Mouse (Mus musculus) left cerebral cortex, adult 9 months (tissue): ENCODE measurements around the gene Kcna5.

Source experiments
- DNase-seq, 2 experiments: peaks; one replicate each; pipeline ENCODE4 v3.0.0; 2022; ENCODE audit warnings: low spot score in 2 of 2

Kcna5 gene

DNA sequence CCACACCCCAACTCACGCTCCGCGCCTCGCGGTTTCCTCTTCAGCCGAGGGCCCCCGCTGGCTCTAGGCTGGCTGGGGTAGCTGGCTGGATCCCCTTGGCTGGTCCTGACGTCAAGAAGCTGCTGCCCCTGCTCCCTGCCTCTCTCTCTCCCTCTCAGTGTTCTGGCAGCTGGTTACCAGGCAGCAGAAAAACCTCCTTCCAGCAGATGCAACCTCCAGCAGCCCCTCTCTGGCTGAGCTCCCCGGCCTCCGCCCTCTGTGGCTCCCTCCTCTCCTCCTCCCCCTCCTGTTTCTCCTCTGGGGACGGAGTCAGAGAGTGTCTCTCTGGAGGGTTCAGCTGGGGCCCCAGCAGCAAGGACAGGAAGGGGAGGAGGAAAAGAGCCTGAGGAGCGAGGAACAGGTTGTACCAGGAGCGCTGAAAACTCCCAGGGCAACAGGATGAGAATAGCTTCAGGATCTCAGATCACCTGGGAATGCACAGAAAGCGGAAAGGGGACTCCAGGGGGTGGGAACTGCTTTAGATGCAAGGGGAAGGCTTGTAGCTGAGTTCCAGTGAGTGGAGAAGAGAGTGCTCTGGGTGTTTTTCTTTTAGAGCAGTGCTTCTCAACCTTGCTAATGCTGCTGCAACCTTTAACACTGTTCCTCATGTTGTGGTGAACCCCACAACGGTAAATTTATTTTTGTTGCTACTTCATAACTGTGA, at the start of gene Kcna5:
TSS of gene Kcna5 (minus strand) at position 205 of the 703 bp plus-strand sequence.
- DNase-seq = no peak

GRCm38 (mm10) chr6:126583075-126583474, 47.9 kb upstream of the Kcna5 start:
- no peak for DNase-seq

DNA sequence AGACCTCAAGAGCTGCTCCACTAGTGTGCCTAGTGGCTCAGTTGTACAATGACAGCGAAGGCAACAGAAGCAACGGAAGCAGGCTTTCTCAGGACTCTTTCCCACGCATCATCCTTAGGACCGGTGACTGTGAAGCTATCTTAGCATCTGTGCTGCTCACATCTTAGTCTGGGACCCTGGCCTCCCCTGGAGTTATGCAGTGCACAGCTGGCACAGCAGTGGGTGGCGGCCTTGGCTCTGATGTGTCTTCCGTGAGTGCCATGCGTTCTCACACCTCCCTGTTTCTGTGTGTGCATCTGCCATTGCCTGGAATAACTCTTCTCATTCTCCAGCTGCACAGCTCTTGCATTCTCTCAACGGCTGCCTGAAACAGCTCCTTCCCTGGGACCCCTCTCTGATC, 46.4 kb upstream of the Kcna5 start:
- peak; percentile 65 to 70 for DNase-seq

DNA sequence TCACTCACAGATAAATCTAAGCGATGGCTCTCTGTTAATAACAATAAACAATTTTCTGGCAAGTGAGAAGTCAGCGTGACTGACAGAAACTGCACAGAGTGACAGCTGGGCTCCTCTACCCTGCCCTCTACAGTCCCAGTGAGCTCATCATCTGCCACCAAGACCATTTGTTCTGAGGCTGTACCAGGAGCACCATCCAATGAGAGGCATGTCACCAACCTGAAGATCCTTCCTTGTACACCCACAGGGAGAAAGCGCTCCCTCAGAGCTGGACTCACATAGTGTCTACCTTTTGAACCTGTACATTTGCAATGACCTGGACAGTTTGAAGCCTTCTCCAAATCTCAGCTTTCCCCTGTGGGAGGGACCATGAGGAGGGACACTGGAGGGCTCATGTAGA, 45.4 kb upstream of the Kcna5 start:
- DNase-seq = no peak

GRCm38 (mm10) chr6:126577415-126577814, 42.2 kb upstream of the Kcna5 start:
- DNase-seq = no peak

GRCm38 (mm10) chr6:126576566-126576965, 41.4 kb upstream of the Kcna5 start:
- no peak for DNase-seq

DNA sequence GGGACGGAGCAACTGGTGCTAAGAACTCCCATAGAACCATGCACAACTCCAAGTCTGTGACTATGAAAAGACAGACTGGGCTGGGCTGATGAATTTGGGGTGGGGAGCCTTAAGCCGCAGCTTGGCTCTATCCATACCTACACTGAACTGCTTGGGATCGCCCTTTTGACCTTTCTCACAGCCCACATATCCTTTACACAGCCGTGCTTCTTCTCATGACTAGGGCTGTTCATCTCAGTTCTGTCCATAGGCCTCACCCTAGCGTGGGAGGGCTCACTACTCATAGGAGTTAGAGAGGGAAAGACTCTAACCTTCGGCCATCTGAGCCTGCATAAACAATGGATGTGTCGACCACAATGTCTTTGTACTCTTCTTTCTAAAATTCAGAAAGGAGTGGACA, 39.6 kb upstream of the Kcna5 start:
- no peak for DNase-seq

DNA sequence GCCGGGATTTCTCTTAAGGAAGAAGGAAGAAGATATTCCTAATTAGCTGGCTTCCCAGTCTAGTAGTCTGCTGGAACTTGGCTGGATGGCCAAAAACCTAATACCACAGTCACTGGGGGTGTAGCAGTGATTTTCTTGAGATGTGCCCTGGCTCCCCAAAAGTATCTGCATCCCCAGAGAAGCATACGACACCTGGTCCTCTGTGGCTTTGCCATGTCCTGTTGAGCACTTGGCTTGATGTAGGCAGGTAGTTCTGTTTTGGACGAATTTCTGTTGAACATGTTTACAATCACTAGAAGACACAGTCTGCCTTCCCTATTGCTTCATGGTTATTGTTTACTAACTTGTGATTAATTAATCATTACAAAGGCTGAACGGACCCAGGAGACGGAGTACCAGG, 37.8 kb upstream of the Kcna5 start:
- no peak for DNase-seq

GRCm38 (mm10) chr6:126569809-126570208, 34.6 kb upstream of the Kcna5 start:
- DNase-seq = peak; percentile 83 to 86

DNA sequence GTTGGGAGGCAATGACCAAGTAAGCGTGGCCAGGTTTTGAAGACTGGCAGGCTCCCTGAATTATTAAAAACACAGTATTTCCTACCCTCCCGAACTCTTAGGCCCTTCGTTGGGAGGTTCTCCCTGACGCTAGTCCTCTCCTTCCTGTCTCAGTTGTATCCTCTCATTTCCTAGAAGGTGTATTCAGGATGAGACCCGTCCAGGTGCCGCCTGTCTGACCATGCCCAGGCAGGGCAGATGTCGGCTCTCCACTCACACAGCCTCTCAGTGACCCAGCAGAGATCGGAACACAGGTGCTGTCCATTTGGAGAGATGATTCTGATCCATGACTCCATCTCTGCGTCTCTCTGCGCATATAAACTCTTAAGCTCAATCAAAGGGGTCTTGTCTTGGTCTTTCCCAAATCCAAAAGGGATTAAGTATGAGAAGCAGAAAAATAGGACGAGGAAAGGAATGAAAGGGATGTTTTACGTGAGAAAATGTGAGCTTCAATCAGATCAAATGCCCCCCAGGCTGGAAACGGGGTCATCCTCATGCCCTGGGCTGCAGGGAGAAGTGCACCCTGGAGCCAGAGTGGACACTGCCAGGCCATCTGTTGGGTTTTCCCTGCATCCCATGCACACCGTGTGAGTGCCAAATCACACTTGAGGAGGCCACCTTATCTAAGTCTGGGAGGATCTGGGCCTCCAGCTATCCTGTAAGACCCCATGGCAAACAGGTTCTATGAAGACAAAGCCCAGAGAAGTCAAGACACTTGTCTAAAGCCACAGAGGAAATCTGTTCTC, 33.0 kb upstream of the Kcna5 start:
- DNase-seq = no peak

GRCm38 (mm10) chr6:126567326-126567725, 32.1 kb upstream of the Kcna5 start:
- DNase-seq = peak in 1 of 2 experiments; percentile 59

GRCm38 (mm10) chr6:126564376-126564775, 29.2 kb upstream of the Kcna5 start:
- DNase-seq = no peak

DNA sequence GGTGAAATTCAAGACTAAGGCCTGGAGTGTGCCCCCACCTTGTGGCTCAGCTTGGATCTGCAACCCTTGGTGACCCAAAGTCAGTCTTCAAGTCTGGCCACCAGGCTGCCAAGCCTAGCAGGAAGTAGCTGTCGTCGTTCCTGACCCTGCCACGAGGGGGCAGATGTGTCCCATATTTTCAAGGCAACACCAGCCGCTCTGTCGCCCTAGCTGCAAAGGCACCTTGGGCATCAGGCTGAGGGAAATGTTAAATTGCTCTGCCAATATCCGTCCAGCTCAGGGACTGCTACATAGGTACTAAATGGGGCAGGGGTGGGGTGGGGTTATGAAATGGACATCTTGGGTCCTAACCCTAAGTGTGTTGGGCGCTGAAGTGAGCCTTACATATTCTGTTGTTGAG, 28.7 kb upstream of the Kcna5 start:
- DNase-seq = peak; percentile 57 to 93

- DNase-seq = no peak
Observed at GRCm38 (mm10) chr6:126561702-126562101, 26.5 kb upstream of the Kcna5 start.

GRCm38 (mm10) chr6:126560696-126561095, 25.5 kb upstream of the Kcna5 start:
- no peak for DNase-seq

GRCm38 (mm10) chr6:126560036-126560435, 24.8 kb upstream of the Kcna5 start:
- no peak for DNase-seq

DNA sequence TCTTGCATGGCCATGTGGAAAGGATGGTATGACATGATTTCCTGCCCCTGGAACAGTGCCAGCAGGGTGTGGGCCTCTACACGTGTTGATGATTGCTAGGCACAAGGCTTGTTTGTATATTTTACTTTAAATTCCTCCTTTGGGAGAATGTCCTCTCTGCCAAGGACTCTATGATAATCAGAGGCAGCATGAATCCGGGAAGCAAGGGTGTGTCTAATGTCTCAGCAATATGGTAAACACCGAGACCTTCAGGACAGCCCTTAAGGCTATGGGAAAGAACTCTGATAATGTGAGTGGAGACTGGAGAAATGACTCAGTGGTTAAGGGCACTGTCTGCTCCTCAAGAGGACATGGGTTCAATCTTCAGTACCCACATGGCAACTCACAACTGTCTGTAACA, 23.1 kb upstream of the Kcna5 start:
- DNase-seq = no peak

GRCm38 (mm10) chr6:126553812-126554211, 18.6 kb upstream of the Kcna5 start:
- peak in 1 of 2 experiments; percentile 69 for DNase-seq

- DNase-seq = peak in 1 of 2 experiments; percentile 52
Observed at GRCm38 (mm10) chr6:126551862-126552395, 16.7 kb upstream of the Kcna5 start.

GRCm38 (mm10) chr6:126544107-126545036, 9.2 kb upstream of the Kcna5 start:
- DNase-seq = no peak

- no peak for DNase-seq
Observed at GRCm38 (mm10) chr6:126542724-126543123, 7.5 kb upstream of the Kcna5 start.

GRCm38 (mm10) chr6:126537512-126537911, 2.3 kb upstream of the Kcna5 start:
- no peak for DNase-seq
